Mouse (Mus musculus) liver, adult 2 months (tissue): Measurements from ENCODE around the gene Lpp. TPM values are rescaled to one million over a fixed set of nuclear protein-coding genes. Genes with fewer than 3 reads are reported as not detected.

Source experiments
- DNase-seq: peaks from one replicate; pipeline ENCODE4 v3.0.0-alpha.2; 2011; ENCODE audit warnings: low read depth, low spot score; ENCODE audit errors: extremely low read depth
- H3K27ac ChIP-seq: fragments of 200-500 bp; replicated peaks from 2 replicates; pipeline ENCODE4 v1.5.1; 2012; ENCODE audit warnings: low read depth, mild to moderate bottlenecking, control low read depth, inconsistent platforms, low read length; ENCODE audit not compliant: insufficient read depth
- H3K27me3 ChIP-seq: fragments of 200-500 bp; 2 replicates; pipeline ENCODE4 v1.6.1; 2012; ENCODE audit warnings: mild to moderate bottlenecking, moderate library complexity, low read length, inconsistent platforms; ENCODE audit not compliant: control insufficient read depth, insufficient read depth
- H3K36me3 ChIP-seq: fragments of 200-500 bp; 2 replicates; pipeline ENCODE4 v1.6.1; 2012; ENCODE audit warnings: low read length, inconsistent platforms; ENCODE audit not compliant: control insufficient read depth, insufficient read depth
- H3K4me1 ChIP-seq: fragments of 200-500 bp; 2 replicates; pipeline ENCODE4 v1.6.1; 2011; ENCODE audit warnings: low read length; ENCODE audit not compliant: control insufficient read depth, insufficient read depth
- H3K4me3 ChIP-seq: fragments of 200-500 bp; 2 replicates; pipeline ENCODE4 v1.5.1; 2011; ENCODE audit warnings: low read depth, mild to moderate bottlenecking, control low read depth, low read length, moderate library complexity; ENCODE audit not compliant: insufficient read depth
- H3K79me2 ChIP-seq: fragments of 200-500 bp; 2 replicates; pipeline ENCODE4 v1.6.1; 2012; ENCODE audit warnings: inconsistent platforms, mild to moderate bottlenecking, low read length, moderate library complexity; ENCODE audit not compliant: control insufficient read depth, insufficient read depth
- H3K9ac ChIP-seq: fragments of 200-500 bp; 2 replicates; pipeline ENCODE4 v1.6.1; 2012; ENCODE audit warnings: low read depth, mild to moderate bottlenecking, control low read depth, inconsistent platforms, low read length
- CTCF ChIP-seq: fragments of 200-500 bp; IDR thresholded peaks from 2 replicates; pipeline ENCODE4 v1.5.1; 2011; ENCODE audit warnings: low read depth, low read length, control low read depth
- POLR2A ChIP-seq: fragments of 200-500 bp; IDR thresholded peaks from 2 replicates; pipeline ENCODE4 v1.6.1; 2011; ENCODE audit warnings: low read length, control low read depth; ENCODE audit not compliant: insufficient read depth; ENCODE audit errors: extremely low read depth
- WGBS: fragments of 180-500 bp; shearing (Covaris S2); methylation state at CpG from one replicate; pipeline ENCODE4 v1.1.7; 2018; 5-methylcytosine and 5-hydroxymethylcytosine counted together
- polyA plus RNA-seq: library from polyadenylated mRNA; depleted of rRNA; stranded (reverse); fragments of >200 nt; gene quantifications from 2 replicates; pipeline ENCODE4 v1.2.3, GENCODE M21; 2012
- total RNA-seq: library from RNA; depleted of rRNA; stranded (reverse); fragments of >200 nt; gene quantifications from 2 replicates; pipeline ENCODE4 v1.2.3, GENCODE M21; 2014

Lpp gene
- total and polyA plus RNA-seq, 2 experiments = 7.5 to 23.0 TPM

DNA sequence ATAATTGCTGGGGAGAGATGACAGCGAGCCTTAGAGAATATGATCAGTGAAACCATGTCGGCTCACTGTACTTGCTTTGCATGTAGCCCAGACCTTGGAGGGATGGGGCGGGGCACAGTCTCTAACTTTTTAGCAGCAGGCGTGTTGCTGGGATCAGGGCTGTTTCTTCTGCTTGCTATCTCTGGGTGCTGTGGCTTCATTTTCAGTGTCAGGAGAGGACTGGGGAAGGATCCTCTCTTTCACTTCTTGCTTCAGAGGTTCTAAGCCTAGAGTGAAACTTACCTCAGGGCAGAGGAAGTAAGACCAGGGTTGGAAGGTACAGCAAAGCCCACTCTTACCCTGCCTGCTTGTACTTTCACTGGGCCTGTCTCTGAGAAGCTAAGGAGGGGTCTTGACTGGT, 210.0 kb downstream of the Lpp start:
- no peaks in the 10 kb centered on the region for H3K27me3 ChIP-seq
- no peak overlapping the region for H3K4me3 ChIP-seq
- WGBS = 94% methylated on average over 4 of the region's 4 CpGs
- no peak for DNase-seq
- no peaks in the 10 kb centered on the region; the same call in 1 of the 2 replicates for H3K4me1 ChIP-seq
- H3K9ac ChIP-seq = no peak overlapping the region
- no peak overlapping the region for H3K27ac ChIP-seq
- TF ChIP-seq CTCF = no peak
- no peak for TF ChIP-seq POLR2A
- no peaks in the 10 kb centered on the region; the same call in 1 of the 2 replicates for H3K36me3 ChIP-seq
- peaks cover 4% of the 10 kb centered on the region; the same call in 1 of the 2 replicates for H3K79me2 ChIP-seq

DNA sequence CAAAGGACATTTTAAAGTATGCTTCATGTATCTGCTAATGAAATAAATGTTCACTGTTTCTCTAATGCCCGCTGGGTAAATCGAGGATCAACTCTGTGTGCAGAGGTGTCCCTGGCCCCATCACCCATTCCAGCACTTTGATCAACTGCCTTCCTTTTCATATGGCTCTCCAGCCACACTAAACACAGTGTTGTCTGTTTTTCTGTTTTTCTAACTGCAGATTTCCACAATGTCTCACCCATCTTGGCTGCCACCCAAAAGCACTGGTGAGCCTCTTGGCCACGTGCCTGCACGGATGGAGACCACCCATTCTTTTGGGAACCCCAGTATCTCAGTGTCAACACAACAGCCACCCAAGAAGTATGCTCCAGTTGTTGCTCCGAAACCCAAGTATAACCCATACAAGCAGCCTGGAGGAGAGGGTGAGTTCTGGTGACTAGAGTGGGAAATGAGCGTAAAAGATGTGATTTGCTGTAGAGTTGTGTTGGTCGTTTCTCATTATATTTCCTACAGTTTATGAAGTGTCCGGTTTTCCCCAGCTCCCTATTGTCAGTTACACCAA, 214.7 kb downstream of the Lpp start:
- DNase-seq = no peak
- Histone ChIP-seq H3K4me1 (no peaks in the 10 kb centered on the region), H3K36me3 (peaks cover 2% of the 10 kb centered on the region; the same call in 1 of the 2 replicates), H3K27ac (no peak overlapping the region), H3K27me3 (no peaks in the 10 kb centered on the region), H3K9ac (no peak overlapping the region), H3K79me2 (peaks cover 7% of the 10 kb centered on the region; the same call in 1 of the 2 replicates), H3K4me3 (no peak overlapping the region)
- 90% methylated on average over 8 of the region's 8 CpGs for WGBS
- TF ChIP-seq CTCF = no peak
- no peak for TF ChIP-seq POLR2A

DNA sequence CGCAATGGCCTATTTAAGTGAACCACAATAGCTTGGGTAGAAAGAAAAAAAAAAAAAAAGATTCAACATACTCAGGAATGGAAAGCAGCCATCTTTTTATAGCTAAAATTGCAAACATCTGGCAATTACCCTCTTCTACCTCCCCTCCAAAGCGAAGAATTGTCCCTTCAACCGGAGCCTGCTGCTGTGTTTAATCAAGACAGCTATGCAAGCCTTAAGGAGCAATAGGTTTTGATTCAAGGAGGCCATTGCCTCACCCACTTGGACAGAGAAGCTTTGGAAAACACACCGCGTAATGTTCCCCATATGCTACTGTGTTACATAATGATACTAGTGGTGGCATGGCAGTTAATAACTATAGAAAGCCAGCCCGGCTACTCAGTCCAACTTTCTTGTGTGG, 226.2 kb downstream of the Lpp start:
- Histone ChIP-seq H3K79me2 (peaks cover 3% of the 10 kb centered on the region; the same call in 1 of the 2 replicates), H3K4me3 (no peak overlapping the region), H3K9ac (no peak overlapping the region), H3K27me3 (no peaks in the 10 kb centered on the region), H3K4me1 (peaks cover 20% of the 10 kb centered on the region), H3K36me3 (no peaks in the 10 kb centered on the region), H3K27ac (no peak overlapping the region)
- TF ChIP-seq POLR2A = no peak
- TF ChIP-seq CTCF = no peak
- no peak for DNase-seq
- WGBS = 97% methylated on average over 6 of the region's 6 CpGs

DNA sequence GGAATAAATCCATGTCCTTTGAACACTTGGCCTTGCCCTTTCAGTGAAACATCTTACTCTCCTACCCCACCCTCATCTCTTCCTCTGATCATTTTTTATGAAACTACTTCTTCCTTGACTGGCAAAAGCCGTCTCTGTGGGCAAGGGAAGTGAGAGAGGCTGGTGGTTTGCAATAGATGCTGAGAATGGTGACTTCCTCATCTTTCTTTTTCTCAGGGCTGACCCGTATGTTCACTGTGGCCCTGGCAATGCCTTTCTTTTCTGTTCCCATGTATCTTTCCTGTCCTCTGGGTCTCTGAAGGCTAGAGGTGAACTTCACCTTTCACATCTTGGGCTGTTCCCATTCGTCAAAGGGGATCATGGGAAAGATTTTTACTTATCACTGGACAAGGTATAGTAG, 226.7 kb downstream of the Lpp start:
- Histone ChIP-seq H3K4me1 (peaks cover 20% of the 10 kb centered on the region), H3K27ac (0 out of 2 replicates have a peak overlapping the region, but pooled peaks have one; percentile 39), H3K79me2 (peaks cover 3% of the 10 kb centered on the region; the same call in 1 of the 2 replicates), H3K27me3 (no peaks in the 10 kb centered on the region), H3K4me3 (no peak overlapping the region), H3K36me3 (no peaks in the 10 kb centered on the region), H3K9ac (no peak overlapping the region)
- DNase-seq = peak; percentile 30
- WGBS = 94% methylated on average over 3 of the region's 3 CpGs
- TF ChIP-seq POLR2A (no peak), CTCF (no peak)

DNA sequence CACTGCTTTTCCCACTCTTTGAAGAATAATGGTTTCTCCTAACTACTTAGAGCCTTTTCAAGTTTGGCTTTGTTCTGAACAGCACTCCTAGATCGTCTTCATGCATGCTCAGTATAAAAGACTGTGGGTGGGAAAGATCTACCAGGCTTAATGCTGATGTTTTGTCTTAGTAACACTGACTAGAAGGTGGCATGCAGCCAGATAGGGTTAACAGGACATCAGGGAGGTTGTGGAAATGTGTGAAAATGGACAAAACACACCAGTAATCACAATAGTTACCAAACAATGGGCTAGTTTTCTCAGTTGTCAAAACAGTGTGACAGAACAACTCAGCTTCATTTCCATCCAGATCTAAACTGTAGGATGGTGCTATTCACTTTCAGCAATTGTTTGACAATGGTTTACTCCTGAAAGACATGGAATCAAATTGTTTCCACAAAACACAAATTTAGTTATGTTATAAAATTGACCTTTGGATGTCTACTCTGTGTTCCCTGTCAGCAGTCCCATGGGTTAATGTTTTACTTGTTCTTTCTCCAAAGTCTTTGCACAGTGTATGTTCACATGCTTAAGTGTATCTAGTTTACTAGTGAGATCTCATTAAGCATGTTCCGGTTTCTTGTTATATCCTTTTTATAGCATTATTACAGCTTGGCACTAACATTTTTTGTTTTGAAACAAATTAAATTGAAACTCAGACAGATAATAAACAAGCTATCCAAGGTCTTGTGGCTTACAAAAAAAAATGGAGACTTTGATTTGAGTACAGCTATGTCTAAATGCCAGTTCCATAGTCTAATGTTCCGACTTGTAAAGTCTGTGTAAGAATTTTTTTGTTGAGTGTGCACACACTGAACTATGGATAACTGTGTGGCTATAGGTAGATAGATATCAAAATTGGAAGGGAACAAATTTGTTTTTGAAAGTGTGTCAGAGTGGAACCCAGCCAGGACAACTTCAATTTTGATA, 229.2 kb downstream of the Lpp start:
- no peaks in the 10 kb centered on the region; the same call in 1 of the 2 replicates for H3K79me2 ChIP-seq
- H3K9ac ChIP-seq = no peak overlapping the region
- H3K27me3 ChIP-seq = no peaks in the 10 kb centered on the region
- TF ChIP-seq POLR2A = no peak
- TF ChIP-seq CTCF = no peak
- WGBS = 33% methylated on average over 3 of the region's 3 CpGs
- DNase-seq = peak; percentile 95
- H3K4me3 ChIP-seq = no peak overlapping the region; the same call in 1 of the 2 replicates
- no peaks in the 10 kb centered on the region for H3K36me3 ChIP-seq
- peak overlapping the region; percentile 89 for H3K27ac ChIP-seq
- peaks cover 20% of the 10 kb centered on the region for H3K4me1 ChIP-seq
